Mouse (Mus musculus) liver, embryonic 18 days (tissue): ENCODE data around the gene Zc3h14. TPM values are rescaled to one million over a fixed set of nuclear protein-coding genes. Genes with fewer than 3 reads are reported as not detected.

Experiments used
- polyA plus RNA-seq: library from polyadenylated mRNA; depleted of rRNA; stranded (reverse); fragments of >200 nt; gene quantifications from 2 replicates; pipeline ENCODE4 v1.2.3, GENCODE M21; 2012; rRNA removed

The Zc3h14 gene
- polyA plus RNA-seq: 33.2 and 35.1 TPM in 2 replicates

GRCm38 (mm10) chr12:98746746-98747379, at the start of gene Zc3h14:
Gene Zc3h14, plus strand, starts transcription at chr12:98746964.

DNA sequence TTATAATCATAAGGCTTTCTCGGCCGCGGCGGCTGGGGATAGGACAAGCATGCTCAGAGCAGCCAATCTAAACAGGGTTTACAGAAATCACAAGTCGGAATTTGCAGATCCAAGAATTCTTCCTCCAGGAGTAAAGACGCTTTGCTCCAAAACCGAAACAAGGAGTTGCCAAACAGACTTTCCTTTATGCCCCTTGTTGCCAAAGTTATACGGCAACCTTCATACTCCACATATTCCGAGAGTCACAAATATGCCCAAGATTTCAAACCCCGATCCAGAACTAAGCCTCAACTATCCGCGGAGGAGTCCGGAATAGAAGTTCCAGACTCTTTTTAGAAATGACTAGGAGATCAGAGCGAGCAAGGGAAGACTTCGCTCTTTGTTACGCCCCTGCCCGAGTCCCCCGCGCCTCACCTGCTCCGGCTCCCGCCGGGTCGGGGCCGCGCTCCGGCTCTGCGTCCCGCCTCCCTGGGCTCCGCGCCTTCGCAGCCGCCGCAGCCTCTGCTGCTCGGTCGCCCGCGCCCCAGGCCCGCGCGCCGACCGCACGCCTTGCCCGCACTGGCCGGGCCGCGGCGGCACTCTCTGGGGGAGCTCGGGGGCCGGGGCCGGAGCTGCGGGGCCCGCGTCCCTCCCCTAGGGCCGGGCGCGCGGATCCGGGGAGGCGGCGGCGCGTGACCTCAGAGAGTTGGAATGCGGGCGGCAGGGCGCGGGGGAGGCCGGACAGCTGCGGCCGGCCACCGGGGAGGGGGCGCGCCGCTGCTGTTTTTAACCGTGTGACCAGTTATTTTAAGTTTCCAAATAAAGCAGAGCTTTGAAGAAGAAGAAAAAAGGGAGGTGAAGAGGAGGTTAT, 9.6 kb upstream of the Zc3h14 start, which contains the start of gene Ptpn21:
Gene Ptpn21 (minus strand): TSS at position 455 of the 850 bp plus-strand sequence.

Other genes with a start within 250 kb of the Zc3h14 start
- 0.05 TPM in 1 of 2 replicates, not detected in the other for gene Kcnk10, start 168.7 kb upstream of the Zc3h14 start, polyA plus RNA-seq
- 1.3 TPM in 2 replicates for gene Spata7, start 118.8 kb upstream of the Zc3h14 start, polyA plus RNA-seq
- 3.5 and 4.1 TPM in 2 replicates for gene Ptpn21, start 9.6 kb upstream of the Zc3h14 start, polyA plus RNA-seq
- 2.3 and 2.7 TPM in 2 replicates for gene Eml5, start 154.5 kb downstream of the Zc3h14 start, polyA plus RNA-seq
- 3.2 and 3.5 TPM in 2 replicates for gene Ttc8, start 173.6 kb downstream of the Zc3h14 start, polyA plus RNA-seq